Mouse (Mus musculus): ENCODE measurements around the gene Psmc2.

The Psmc2 gene

GRCm38 (mm10) chr5:21785053-21785452 lies at the start of gene Psmc2, which contains the start of gene Dnajc2:
Psmc2 (plus strand) TSS chr5:21785283.
Dnajc2 (minus strand) TSS chr5:21785251.
- peak; percentile 56 for DNase-seq (ENCODE audit: extremely low spot score, low read depth, low spot score)

DNA sequence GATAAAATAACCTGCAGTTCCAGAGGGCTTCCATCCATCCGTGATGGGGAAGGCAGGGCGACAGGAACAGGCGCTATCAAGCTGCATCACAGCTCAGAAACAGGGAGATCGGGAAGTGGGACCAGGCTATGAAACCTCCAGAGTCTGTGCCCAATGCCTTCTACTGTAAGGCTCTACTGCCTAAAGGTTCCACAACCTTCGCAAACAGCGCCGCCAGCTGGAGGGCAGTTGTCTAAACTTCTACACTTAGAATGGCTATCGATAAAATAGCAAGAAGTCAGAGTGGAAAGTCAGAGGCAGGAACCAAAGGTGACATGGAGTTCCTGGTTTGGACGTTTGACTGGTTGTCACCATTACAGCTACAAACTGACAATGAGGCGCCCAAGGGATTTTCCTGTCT lies 49.5 kb upstream of the Psmc2 start:
- no peak for DNase-seq (ENCODE audit: extremely low spot score, low read depth, low spot score)

DNA sequence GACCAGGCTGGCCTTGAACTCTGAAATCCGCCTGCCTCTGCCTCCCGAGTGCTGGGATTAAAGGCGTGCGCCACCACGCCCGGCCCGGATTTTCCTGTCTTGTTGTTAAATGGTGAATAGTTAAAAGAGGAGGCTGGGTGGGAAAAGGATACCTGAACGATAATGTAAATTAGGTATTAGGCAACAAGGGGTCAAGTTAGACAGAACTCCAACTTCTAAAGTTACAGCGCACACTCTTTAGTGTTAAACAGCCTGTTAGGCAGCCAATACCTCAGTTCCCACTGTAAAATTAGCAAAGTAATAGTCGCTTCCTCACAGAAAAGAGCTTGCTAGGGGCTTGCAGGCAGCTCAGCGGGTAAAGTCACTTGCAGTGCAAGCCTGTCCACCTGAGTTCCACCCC lies 49.0 kb upstream of the Psmc2 start:
- DNase-seq (ENCODE audit: extremely low spot score, low read depth, low spot score): no peak

DNA sequence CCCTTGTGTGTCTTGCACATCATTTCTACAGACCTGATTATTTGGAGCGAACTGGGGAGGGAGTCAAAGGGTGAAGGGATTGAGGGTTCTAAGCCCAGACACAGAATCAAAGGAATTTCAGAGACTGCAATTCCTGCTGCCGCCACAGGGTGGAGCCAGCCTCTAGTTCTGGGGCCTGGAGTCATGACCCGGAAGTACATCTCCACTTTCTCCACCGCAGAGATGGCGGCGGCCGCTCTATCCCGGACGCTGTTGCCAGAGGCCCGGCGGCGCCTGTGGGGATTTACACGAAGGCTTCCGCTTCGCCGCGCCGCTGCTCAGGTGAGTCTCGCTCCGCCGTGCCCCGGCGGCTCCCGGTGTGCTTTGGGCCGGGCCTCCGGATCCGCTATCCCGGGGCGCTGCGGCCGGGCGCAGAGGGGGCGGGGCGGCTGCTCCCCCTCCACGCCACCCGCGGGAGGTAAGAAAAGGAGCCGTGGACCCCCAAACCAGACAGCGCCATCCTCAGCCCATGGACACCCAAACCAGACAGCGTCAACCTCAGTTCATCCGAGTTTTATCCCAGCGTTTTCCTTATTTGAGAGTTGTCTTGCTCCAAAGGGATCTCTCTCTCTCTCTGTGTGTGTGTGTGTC lies 48.0 kb upstream of the Psmc2 start, which contains the start of gene Pmpcb:
Gene Pmpcb, plus strand, starts transcription at position 186 of the 630 bp plus-strand sequence.
- peak; percentile 69 for DNase-seq (ENCODE audit: extremely low spot score, low read depth, low spot score)

GRCm38 (mm10) chr5:21737620-21738019 lies 47.5 kb upstream of the Psmc2 start:
- DNase-seq (ENCODE audit: extremely low spot score, low read depth, low spot score): no peak

DNA sequence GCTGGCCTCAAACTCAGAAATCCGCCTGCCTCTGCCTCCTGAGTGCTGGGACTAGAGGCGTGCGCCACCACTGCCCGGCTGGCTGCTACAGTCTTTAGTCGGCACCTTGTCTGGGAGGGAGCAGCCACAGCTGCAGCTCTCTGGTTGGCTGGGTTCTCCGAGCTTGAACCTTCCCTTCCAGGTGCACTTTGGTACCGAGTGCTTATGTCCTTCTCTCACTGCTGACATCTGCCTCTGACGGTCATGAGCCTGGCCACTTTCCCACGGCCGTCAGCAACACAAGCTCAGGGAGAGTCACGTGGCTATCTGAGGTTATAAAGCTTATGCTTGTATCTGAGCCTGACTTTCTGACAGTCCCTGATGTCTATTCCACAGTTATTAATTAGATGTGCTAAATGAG lies 46.0 kb upstream of the Psmc2 start:
- no peak for DNase-seq (ENCODE audit: extremely low spot score, low read depth, low spot score)

GRCm38 (mm10) chr5:21739881-21740280 lies 45.2 kb upstream of the Psmc2 start:
- DNase-seq (ENCODE audit: extremely low spot score, low read depth, low spot score): no peak

- DNase-seq (ENCODE audit: extremely low spot score, low read depth, low spot score): no peak
Measured at GRCm38 (mm10) chr5:21743606-21744005, 41.5 kb upstream of the Psmc2 start.

GRCm38 (mm10) chr5:21744651-21745050 lies 40.4 kb upstream of the Psmc2 start:
- DNase-seq (ENCODE audit: extremely low spot score, low read depth, low spot score): no peak

DNA sequence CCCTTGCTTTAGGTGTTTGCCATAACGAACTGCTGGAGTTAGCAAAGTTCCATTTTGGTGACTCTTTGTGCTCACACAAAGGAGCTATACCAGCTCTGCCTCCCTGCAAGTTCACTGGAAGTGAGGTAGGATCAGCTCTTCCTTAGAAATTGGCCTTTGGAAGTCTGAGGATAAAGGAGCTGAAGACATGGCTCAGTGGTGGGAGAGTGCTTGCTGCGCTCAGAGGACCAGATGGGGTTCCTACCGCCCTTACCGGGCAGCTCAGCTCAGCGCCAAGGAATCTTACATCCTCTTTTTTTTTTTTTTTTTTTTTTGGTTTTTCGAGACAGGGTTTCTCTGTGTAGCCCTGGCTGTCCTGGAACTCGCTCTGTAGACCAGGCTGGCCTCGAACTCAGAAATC lies 39.1 kb upstream of the Psmc2 start:
- DNase-seq (ENCODE audit: extremely low spot score, low read depth, low spot score): no peak

DNA sequence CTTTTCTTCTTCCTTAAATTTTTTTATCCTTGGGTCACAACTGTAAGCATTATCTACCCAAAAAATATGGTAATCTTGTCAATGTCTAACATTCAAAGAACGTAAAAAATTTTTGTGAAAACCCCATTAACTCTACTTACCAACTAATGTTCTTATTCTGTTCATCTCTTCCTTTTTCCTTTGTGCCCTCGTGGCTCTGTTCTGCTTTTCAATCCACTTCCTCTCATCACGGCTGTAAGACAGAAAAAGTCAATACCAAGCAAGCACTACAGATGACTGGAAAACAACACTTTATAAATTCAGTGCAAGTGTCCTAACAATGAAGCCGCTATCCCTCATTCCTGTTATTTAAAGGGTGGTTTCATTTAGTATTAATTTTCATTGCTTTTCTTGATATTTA lies 16.6 kb upstream of the Psmc2 start:
- no peak for DNase-seq (ENCODE audit: extremely low spot score, low read depth, low spot score)

DNA sequence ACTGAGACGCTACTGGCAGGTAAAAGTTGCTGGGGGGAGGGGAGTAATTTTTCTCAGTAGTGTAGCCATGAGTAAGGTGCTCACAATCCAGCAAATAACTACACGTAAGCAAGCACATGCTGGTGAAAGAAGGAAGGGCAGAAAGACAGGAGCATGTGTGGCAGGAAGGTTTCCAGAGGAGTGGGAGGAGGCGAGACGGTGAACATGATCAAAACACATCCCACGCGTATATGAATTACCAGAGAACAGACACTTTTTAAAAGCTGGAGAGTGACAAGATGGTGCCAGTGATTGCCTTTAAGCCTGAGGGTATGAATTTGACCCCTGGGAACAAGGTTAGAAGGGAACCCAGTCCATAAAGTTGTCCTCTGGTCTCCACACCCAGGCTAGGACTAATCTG lies 15.2 kb upstream of the Psmc2 start:
- no peak for DNase-seq (ENCODE audit: extremely low spot score, low read depth, low spot score)

GRCm38 (mm10) chr5:21776491-21776890 lies 8.6 kb upstream of the Psmc2 start:
- DNase-seq (ENCODE audit: extremely low spot score, low read depth, low spot score): no peak

GRCm38 (mm10) chr5:21784161-21785052 lies 676 bp upstream of the Psmc2 start:
- DNase-seq (ENCODE audit: extremely low spot score, low read depth, low spot score): no peak

GRCm38 (mm10) chr5:21785776-21786175 lies 693 bp downstream of the Psmc2 start:
- no peak for DNase-seq (ENCODE audit: extremely low spot score, low read depth, low spot score)

DNA sequence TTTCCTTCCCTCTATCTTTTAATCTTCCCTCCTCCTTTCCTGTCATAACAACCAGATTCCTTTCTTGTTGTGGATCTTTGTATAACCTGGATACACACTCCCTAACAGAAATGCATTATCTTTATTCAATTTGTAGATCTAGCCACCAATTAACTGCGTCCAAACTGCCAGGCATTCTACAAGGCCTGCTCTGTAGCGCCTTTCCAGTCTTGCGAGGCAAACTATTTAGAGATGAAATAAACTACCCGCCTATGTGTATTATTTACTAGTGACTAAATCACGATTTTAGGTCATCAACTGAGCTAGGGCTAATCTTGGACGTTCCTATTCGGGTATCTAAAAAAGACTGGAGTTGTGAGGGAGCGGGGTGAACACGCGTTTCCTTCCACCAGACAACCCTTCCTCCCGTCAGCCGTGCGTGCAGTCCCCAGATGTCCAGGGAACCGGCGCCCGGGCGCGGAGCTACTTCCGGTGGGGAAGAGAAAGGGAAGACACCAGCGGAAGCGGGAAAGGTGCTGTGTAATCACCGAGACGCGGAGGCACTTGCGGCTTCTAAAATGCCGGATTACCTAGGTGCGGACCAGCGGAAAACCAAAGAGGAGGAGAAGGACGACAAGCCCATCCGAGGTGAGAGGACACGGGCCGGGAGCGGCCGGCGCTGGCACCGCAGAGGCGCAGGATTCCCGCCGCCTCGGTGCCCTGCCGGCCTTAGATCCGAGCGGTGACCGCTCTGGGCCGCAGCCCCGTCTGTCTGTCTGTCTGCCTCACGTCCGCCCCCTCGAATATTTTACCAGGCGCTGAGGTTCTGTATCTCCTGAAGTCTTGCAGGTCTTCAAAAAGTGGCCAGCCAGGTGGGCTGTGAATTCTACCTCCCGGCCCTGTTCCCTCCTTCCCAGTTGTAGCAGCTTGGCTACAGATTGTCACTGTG lies 1.4 kb downstream of the Psmc2 start:
- DNase-seq (ENCODE audit: extremely low spot score, low read depth, low spot score): peak; percentile 83

DNA sequence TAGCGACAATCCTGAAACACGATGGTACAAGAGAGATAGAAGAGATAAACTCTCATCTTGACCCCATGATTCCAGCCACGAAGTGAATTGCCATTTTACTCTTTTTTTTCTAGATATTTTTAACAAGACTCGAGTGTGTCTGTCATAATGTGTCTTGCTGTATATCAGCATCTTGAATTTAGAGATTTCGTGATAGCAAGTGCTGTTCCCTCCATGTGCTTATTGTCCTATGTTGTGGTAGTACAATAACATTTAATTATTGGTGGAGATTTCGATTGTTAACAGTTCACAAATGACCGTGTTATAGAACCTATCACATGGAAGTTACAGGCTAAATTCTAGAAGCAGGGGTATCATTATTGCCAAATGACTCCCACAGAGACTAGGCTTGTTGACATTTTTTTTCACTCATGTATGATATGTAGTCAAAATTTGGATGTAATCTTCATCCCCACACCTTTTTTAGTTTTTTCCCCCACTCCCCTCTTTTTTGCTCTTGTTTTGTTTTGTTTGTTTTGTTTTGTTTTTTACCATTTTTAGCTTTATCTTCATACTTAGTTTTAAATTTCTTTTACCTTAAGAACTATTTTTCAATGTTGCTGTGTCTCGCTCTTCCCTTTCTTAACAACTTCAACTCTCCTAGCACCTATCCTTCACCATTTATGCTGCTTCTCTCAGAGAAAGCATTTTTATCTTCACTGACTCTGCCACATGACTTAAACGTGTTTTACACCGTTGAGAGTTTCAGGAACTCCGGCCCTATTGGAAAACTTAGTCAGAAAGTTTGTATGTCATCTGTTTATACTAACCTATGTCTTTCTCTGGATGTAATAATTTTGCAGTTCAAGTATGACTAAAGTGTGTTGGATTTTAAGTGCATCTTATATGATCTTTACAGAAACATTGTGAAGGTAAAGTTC lies 2.4 kb downstream of the Psmc2 start:
- no peak for DNase-seq (ENCODE audit: extremely low spot score, low read depth, low spot score)

GRCm38 (mm10) chr5:21789061-21789460 lies 4.0 kb downstream of the Psmc2 start:
- DNase-seq (ENCODE audit: extremely low spot score, low read depth, low spot score): no peak

- no peak for DNase-seq (ENCODE audit: extremely low spot score, low read depth, low spot score)
Measured at GRCm38 (mm10) chr5:21792166-21792565, 7.1 kb downstream of the Psmc2 start.

GRCm38 (mm10) chr5:21802907-21803306 lies 17.8 kb downstream of the Psmc2 start:
- no peak for DNase-seq (ENCODE audit: extremely low spot score, low read depth, low spot score)
